Comparison of ENCODE assay signal across 8 mouse cellular contexts in genomic region chr7:127874812-127875626, GRCm38 (mm10). TPM values are rescaled to one million over a fixed set of nuclear protein-coding genes. Genes with fewer than 3 reads are reported as not detected.
DNase-seq lines count a peak whose midpoint lies in the region; ATAC-seq lines count a peak whose summit lies in the region.

No protein-coding gene starts in this region.

- H3K27me3 ChIP-seq in kidney, embryonic 15.5 days = no peaks in the 10 kb centered on the region
- H3K27me3 ChIP-seq in hindbrain, embryonic 14.5 days (ENCODE audit: control insufficient read depth, insufficient read depth, low read length) = no peaks in the 10 kb centered on the region
- no peaks in the 10 kb centered on the region for H3K27me3 ChIP-seq in midbrain, embryonic 15.5 days (replicated peaks)

- no peak for DNase-seq in kidney, adult 8-10 months
- DNase-seq in brain, adult 2 months (ENCODE audit: low read depth, low spot score) = peak; percentile 16
- no peak for DNase-seq in hindbrain, embryonic 14.5 days (ENCODE audit: low spot score)
- DNase-seq in right cerebral cortex, postnatal 10 days (ENCODE audit: low spot score in 2 of 2) = no peak
- no peak for DNase-seq in left cerebral cortex, adult 8-10 months (ENCODE audit: low spot score in 2 of 2)
- no peak for DNase-seq in adrenal gland, adult 8-10 months

- peak overlapping the region; percentile 82 for H3K4me2 ChIP-seq in kidney, embryonic 15.5 days
- H3K4me2 ChIP-seq in hindbrain, embryonic 14.5 days (replicated peaks) = peak overlapping the region; percentile 94
- H3K4me2 ChIP-seq in midbrain, embryonic 15.5 days = peak overlapping the region; percentile 83

- H3K4me3 ChIP-seq in kidney, embryonic 15.5 days (replicated peaks) = peak overlapping the region; percentile 98
- H3K4me3 ChIP-seq in hindbrain, embryonic 14.5 days (replicated peaks; ENCODE audit: low read length) = peak overlapping the region; percentile 89
- H3K4me3 ChIP-seq in midbrain, embryonic 15.5 days = peak overlapping the region; percentile 81

- H3K36me3 ChIP-seq in kidney, embryonic 15.5 days = peaks cover 50% of the 10 kb centered on the region
- H3K36me3 ChIP-seq in hindbrain, embryonic 14.5 days (replicated peaks; ENCODE audit: control insufficient read depth, insufficient read depth) = peaks cover 45% of the 10 kb centered on the region
- H3K36me3 ChIP-seq in midbrain, embryonic 15.5 days (replicated peaks) = peaks cover 19% of the 10 kb centered on the region

- 3% methylated on average over 20 of the region's 20 CpGs for WGBS in kidney, embryonic 15.5 days
- 4% methylated on average over 20 of the region's 20 CpGs for WGBS in hindbrain, embryonic 14.5 days
- WGBS in midbrain, embryonic 15.5 days = 3% methylated on average over 20 of the region's 20 CpGs

- H3K4me1 ChIP-seq in kidney, embryonic 15.5 days = peaks cover 29% of the 10 kb centered on the region
- H3K4me1 ChIP-seq in hindbrain, embryonic 14.5 days (replicated peaks; ENCODE audit: control insufficient read depth, insufficient read depth, low read length) = peaks cover 28% of the 10 kb centered on the region
- peaks cover 39% of the 10 kb centered on the region for H3K4me1 ChIP-seq in midbrain, embryonic 15.5 days

- H3K27ac ChIP-seq in kidney, embryonic 15.5 days = peak overlapping the region; percentile 100
- H3K27ac ChIP-seq in hindbrain, embryonic 14.5 days = peak overlapping the region; percentile 98
- peak overlapping the region; percentile 99 for H3K27ac ChIP-seq in midbrain, embryonic 15.5 days

- H3K9me3 ChIP-seq in kidney, embryonic 15.5 days (replicated peaks) = no peaks in the 10 kb centered on the region
- no peaks in the 10 kb centered on the region for H3K9me3 ChIP-seq in hindbrain, embryonic 14.5 days (ENCODE audit: control insufficient read depth, low read length)
- no peaks in the 10 kb centered on the region for H3K9me3 ChIP-seq in midbrain, embryonic 15.5 days

- peak; percentile 48 for ATAC-seq in kidney, embryonic 15.5 days (replicated peaks; ENCODE audit: low FRiP score)
- ATAC-seq in hindbrain, embryonic 14.5 days (ENCODE audit: low FRiP score) = peak; percentile 31
- ATAC-seq in midbrain, embryonic 15.5 days (replicated peaks) = peak; percentile 49; the same call in 1 of the 2 replicates

- peak overlapping the region; percentile 100 for H3K9ac ChIP-seq in kidney, embryonic 15.5 days
- H3K9ac ChIP-seq in hindbrain, embryonic 14.5 days = peak overlapping the region; percentile 78
- H3K9ac ChIP-seq in midbrain, embryonic 15.5 days = peak overlapping the region; percentile 84

RNA-seq across cellular contexts. Expression of gene Zfp646, which starts 1.0 kb away (rescaled TPM):
- 11.8 and 13.7 TPM in 2 replicates for polyA plus RNA-seq in kidney, embryonic 15.5 days (2015; fragmentation: Nextera tagmentation; extraction: Ambion mirVana)
- 11.6 and 12.3 TPM in 2 replicates for polyA plus RNA-seq in hindbrain, embryonic 14.5 days (2014; fragmentation: Nextera tagmentation; extraction: Ambion mirVana)
- polyA plus RNA-seq in midbrain, embryonic 15.5 days (2015; fragmentation: Nextera tagmentation; extraction: Ambion mirVana) = 10.6 and 11.4 TPM in 2 replicates
- total RNA-seq in left cerebral cortex, adult 8-10 months (2022) = 10 to 100 TPM; 29.9 to 32.8 (median 31.2) TPM
- 10 to 100 TPM; 34.2 to 46.2 (median 40.2) TPM for total RNA-seq in adrenal gland, adult 8-10 months (2022)

RNA-seq across cellular contexts. Expression of gene Zfp668, which starts 1.6 kb away (rescaled TPM):
- 22.7 TPM in 2 replicates for polyA plus RNA-seq in kidney, embryonic 15.5 days (2015; fragmentation: Nextera tagmentation; extraction: Ambion mirVana)
- 22.5 and 26.8 TPM in 2 replicates for polyA plus RNA-seq in hindbrain, embryonic 14.5 days (2014; fragmentation: Nextera tagmentation; extraction: Ambion mirVana)
- polyA plus RNA-seq in midbrain, embryonic 15.5 days (2015; fragmentation: Nextera tagmentation; extraction: Ambion mirVana) = 46.8 and 48.1 TPM in 2 replicates
- total RNA-seq in left cerebral cortex, adult 8-10 months (2022) = 10 to 100 TPM; 22.7 to 25.3 (median 23.3) TPM
- 10 to 100 TPM in 2 of 4 experiments, 1 to 10 TPM in 2; 8.0 to 15.1 (median 9.2) TPM for total RNA-seq in adrenal gland, adult 8-10 months (2022)

RNA-seq across cellular contexts. Expression of gene Prss53, which starts 15.8 kb away (rescaled TPM):
- 2.2 and 2.7 TPM in 2 replicates for polyA plus RNA-seq in kidney, embryonic 15.5 days (2015; fragmentation: Nextera tagmentation; extraction: Ambion mirVana)
- 0.83 and 1.1 TPM in 2 replicates for polyA plus RNA-seq in hindbrain, embryonic 14.5 days (2014; fragmentation: Nextera tagmentation; extraction: Ambion mirVana)
- 1.2 and 1.3 TPM in 2 replicates for polyA plus RNA-seq in midbrain, embryonic 15.5 days (2015; fragmentation: Nextera tagmentation; extraction: Ambion mirVana)
- 1 to 10 TPM in 3 of 4 experiments, under 1 TPM in 1; 0.78 to 2.1 (median 1.4) TPM for total RNA-seq in left cerebral cortex, adult 8-10 months (2022)
- total RNA-seq in adrenal gland, adult 8-10 months (2022) = 1 to 10 TPM; 1.0 to 2.9 (median 1.6) TPM

RNA-seq across cellular contexts. Expression of gene Gm21974, which starts 20.2 kb away (rescaled TPM):
- not detected in 2 replicates for polyA plus RNA-seq in kidney, embryonic 15.5 days (2015; fragmentation: Nextera tagmentation; extraction: Ambion mirVana)
- not detected in 2 replicates for polyA plus RNA-seq in hindbrain, embryonic 14.5 days (2014; fragmentation: Nextera tagmentation; extraction: Ambion mirVana)
- not detected in 2 replicates for polyA plus RNA-seq in midbrain, embryonic 15.5 days (2015; fragmentation: Nextera tagmentation; extraction: Ambion mirVana)
- not detected for total RNA-seq in left cerebral cortex, adult 8-10 months (2022)
- total RNA-seq in adrenal gland, adult 8-10 months (2022) = under 1 TPM in 1 of 4 experiments, not detected in 3; 0.38 TPM

RNA-seq across cellular contexts. Expression of gene Vkorc1, which starts 20.4 kb away (rescaled TPM):
- 152 and 162 TPM in 2 replicates for polyA plus RNA-seq in kidney, embryonic 15.5 days (2015; fragmentation: Nextera tagmentation; extraction: Ambion mirVana)
- polyA plus RNA-seq in hindbrain, embryonic 14.5 days (2014; fragmentation: Nextera tagmentation; extraction: Ambion mirVana) = 71.9 and 81.8 TPM in 2 replicates
- 52.9 and 58.8 TPM in 2 replicates for polyA plus RNA-seq in midbrain, embryonic 15.5 days (2015; fragmentation: Nextera tagmentation; extraction: Ambion mirVana)
- 10 to 100 TPM; 18.5 to 31.2 (median 25.2) TPM for total RNA-seq in left cerebral cortex, adult 8-10 months (2022)
- total RNA-seq in adrenal gland, adult 8-10 months (2022) = 10 to 100 TPM; 69.6 to 94.3 (median 79.1) TPM
